Mouse (Mus musculus) CH12.LX (cell line): ENCODE data around the gene Lrrc1.

Experiments
- CHD2 ChIP-seq: IDR thresholded peaks from 2 replicates; pipeline ENCODE4 v1.6.1; 2011; ENCODE audit warnings: low read length, improper control_type of control experiment
- CTCF ChIP-seq, 2 experiments: IDR thresholded peaks in 1 of 2; conservative IDR thresholded peaks in 1 of 2; 2 replicates each; pipeline ENCODE4 v1.5.1; 2011 to 2012; ENCODE audit warnings: low read depth in 2 of 2, low read length in 2 of 2, improper control_type of control experiment in 1 of 2, inconsistent platforms in 1 of 2, mild to moderate bottlenecking in 1 of 2, moderate library complexity in 1 of 2
- ELF1 ChIP-seq: IDR thresholded peaks from 2 replicates; pipeline ENCODE4 v1.6.1; 2014; ENCODE audit warnings: low read depth, mild to moderate bottlenecking, inconsistent platforms, low read length, improper control_type of control experiment
- GABPA ChIP-seq: IDR thresholded peaks from 2 replicates; pipeline ENCODE4 v1.6.1; 2012; ENCODE audit warnings: low read depth, low read length, improper control_type of control experiment, inconsistent platforms; ENCODE audit not compliant: insufficient replicate concordance
- HCFC1 ChIP-seq: IDR thresholded peaks from 2 replicates; pipeline ENCODE4 v1.6.1; 2012; ENCODE audit warnings: low read depth, mild to moderate bottlenecking, inconsistent platforms, low read length, improper control_type of control experiment
- MAZ ChIP-seq: IDR thresholded peaks from 2 replicates; pipeline ENCODE4 v1.6.1; 2012; ENCODE audit warnings: low read depth, mild to moderate bottlenecking, inconsistent platforms, low read length, improper control_type of control experiment, moderate library complexity
- POLR2A ChIP-seq: IDR thresholded peaks from 2 replicates; pipeline ENCODE4 v1.6.1; 2011; ENCODE audit warnings: low read depth, mild to moderate bottlenecking, improper control_type of control experiment, low read length
- RAD21 ChIP-seq: IDR thresholded peaks from 2 replicates; pipeline ENCODE4 v1.6.1; 2011; ENCODE audit warnings: low read depth, mild to moderate bottlenecking, low read length, improper control_type of control experiment, moderate library complexity
- SIN3A ChIP-seq: IDR thresholded peaks from 2 replicates; pipeline ENCODE4 v1.6.1; 2012; ENCODE audit warnings: low read length, improper control_type of control experiment, inconsistent platforms
- TCF12 ChIP-seq: IDR thresholded peaks from 2 replicates; pipeline ENCODE4 v1.6.1; 2014; ENCODE audit warnings: low read depth, mild to moderate bottlenecking, inconsistent platforms, low read length, improper control_type of control experiment
- UBTF ChIP-seq: IDR thresholded peaks from 2 replicates; pipeline ENCODE4 v1.6.1; 2012; ENCODE audit warnings: low read depth, mild to moderate bottlenecking, inconsistent platforms, low read length, improper control_type of control experiment, moderate library complexity
- USF2 ChIP-seq: conservative IDR thresholded peaks from 2 replicates; pipeline ENCODE4 v1.6.1; 2011; ENCODE audit warnings: low read depth, low read length, improper control_type of control experiment
- ZNF384 ChIP-seq: IDR thresholded peaks from 2 replicates; pipeline ENCODE4 v1.6.1; 2012; ENCODE audit warnings: low read depth, low read length, improper control_type of control experiment, inconsistent platforms

- TF ChIP-seq MAZ: no peak
- no peak for TF ChIP-seq USF2
- no peak for TF ChIP-seq CTCF (conservative IDR thresholded peaks at IDR 0.05 in 1 of 2, IDR thresholded peaks at IDR 0.05 in 1 of 2; ENCODE audit: low read depth in 2 of 2, low read length in 2 of 2)
- TF ChIP-seq RAD21: no peak
- TF ChIP-seq POLR2A: no peak
- TF ChIP-seq ZNF384: no peak
- TF ChIP-seq GABPA: no peak
- TF ChIP-seq TCF12: no peak
- no peak for TF ChIP-seq ELF1
- no peak for TF ChIP-seq CHD2
- TF ChIP-seq HCFC1: no peak
- TF ChIP-seq SIN3A: peak; percentile 33; the same call in 1 of the 2 replicates
- no peak for TF ChIP-seq UBTF
Measured at GRCm38 (mm10) chr9:77498406-77498805, 46.3 kb downstream of the Lrrc1 start.
